Mouse (Mus musculus) CH12.LX (cell line): Measurements from ENCODE around the gene Nudt19. TPM values are rescaled to one million over a fixed set of nuclear protein-coding genes. Genes with fewer than 3 reads are reported as not detected.

ENCODE experiments used
- DNase-seq: peaks from one replicate; pipeline ENCODE4 v3.0.0-alpha.2; 2013; ENCODE audit errors: extremely low read depth
- H3K27ac ChIP-seq: 2 replicates; pipeline ENCODE4 v1.5.1; 2012; ENCODE audit warnings: low read depth, mild to moderate bottlenecking, control low read depth, moderate library complexity; ENCODE audit not compliant: insufficient read depth
- H3K27me3 ChIP-seq: replicated peaks from 2 replicates; pipeline ENCODE3; 2012; ENCODE audit warnings: inconsistent platforms
- H3K36me3 ChIP-seq, 2 experiments: replicated peaks in 1 of 2; 2 replicates each; pipeline versions ENCODE3 to v1.6.1; 2012; ENCODE audit warnings: inconsistent platforms in 1 of 2, low read length in 1 of 2, mild to moderate bottlenecking in 1 of 2, mixed read lengths in 1 of 2, moderate library complexity in 1 of 2; ENCODE audit not compliant: control insufficient read depth in 1 of 2, insufficient read depth in 1 of 2
- H3K4me1 ChIP-seq, 2 experiments: 2 replicates each; pipeline ENCODE4 v1.6.1; 2012; ENCODE audit warnings: inconsistent platforms in 1 of 2, moderate library complexity in 1 of 2; ENCODE audit not compliant: insufficient read depth in 2 of 2, control insufficient read depth in 1 of 2
- H3K4me2 ChIP-seq: 2 replicates; pipeline ENCODE4 v1.6.1; 2012; ENCODE audit warnings: low read depth, mild to moderate bottlenecking, control low read depth; ENCODE audit not compliant: poor library complexity, insufficient read depth, severe bottlenecking
- H3K4me3 ChIP-seq, 3 experiments: fragments of 150-350 bp in 1 of 3; sonication (generic) in 1 of 3; replicated peaks in 1 of 3; 2 replicates each; pipeline versions ENCODE3 to v1.5.1; 2011 to 2012; ENCODE audit warnings: low read depth in 2 of 3, low read length in 2 of 3, mild to moderate bottlenecking in 2 of 3, moderate library complexity in 2 of 3, control low read depth in 1 of 3, improper control_type of control experiment in 1 of 3, inconsistent platforms in 1 of 3, mixed read lengths in 1 of 3; ENCODE audit not compliant: poor library complexity in 1 of 3
- H3K79me2 ChIP-seq: replicated peaks from 2 replicates; pipeline ENCODE4 v1.6.1; 2012; ENCODE audit warnings: mild to moderate bottlenecking, moderate library complexity; ENCODE audit not compliant: control insufficient read depth, poor library complexity, insufficient read depth, severe bottlenecking; ENCODE audit errors: extremely low read depth
- H3K9ac ChIP-seq: 2 replicates; pipeline ENCODE4 v1.6.1; 2012; ENCODE audit warnings: low read depth, mild to moderate bottlenecking, control low read depth, moderate library complexity; ENCODE audit not compliant: insufficient read depth
- H3K9me3 ChIP-seq: replicated peaks from 2 replicates; pipeline ENCODE3; 2012; ENCODE audit warnings: low read length, inconsistent platforms, mixed read lengths
- BHLHE40 ChIP-seq: IDR thresholded peaks from 2 replicates; pipeline ENCODE4 v1.6.1; 2011; ENCODE audit warnings: mild to moderate bottlenecking, low read depth, low read length, improper control_type of control experiment
- CTCF ChIP-seq, 2 experiments: IDR thresholded peaks in 1 of 2; conservative IDR thresholded peaks in 1 of 2; 2 replicates each; pipeline ENCODE4 v1.5.1; 2011 to 2012; ENCODE audit warnings: low read depth in 2 of 2, low read length in 2 of 2, improper control_type of control experiment in 1 of 2, inconsistent platforms in 1 of 2, mild to moderate bottlenecking in 1 of 2, moderate library complexity in 1 of 2
- ETS1 ChIP-seq: conservative IDR thresholded peaks from 2 replicates; pipeline ENCODE4 v1.6.1; 2012; ENCODE audit warnings: low read depth, mild to moderate bottlenecking, inconsistent platforms, low read length, improper control_type of control experiment, moderate library complexity
- HCFC1 ChIP-seq: IDR thresholded peaks from 2 replicates; pipeline ENCODE4 v1.6.1; 2012; ENCODE audit warnings: low read depth, mild to moderate bottlenecking, inconsistent platforms, low read length, improper control_type of control experiment
- IRF4 ChIP-seq: IDR thresholded peaks from 2 replicates; pipeline ENCODE4 v1.6.1; 2014; ENCODE audit warnings: low read depth, mild to moderate bottlenecking, inconsistent platforms, low read length, improper control_type of control experiment
- JUN ChIP-seq: IDR thresholded peaks from 2 replicates; pipeline ENCODE4 v1.6.1; 2011; ENCODE audit warnings: low read depth, mild to moderate bottlenecking, low read length, improper control_type of control experiment, moderate library complexity; ENCODE audit not compliant: insufficient read depth
- JUND ChIP-seq: conservative IDR thresholded peaks from 2 replicates; pipeline ENCODE4 v1.6.1; 2011; ENCODE audit warnings: low read depth, low read length, improper control_type of control experiment
- MAX ChIP-seq: IDR thresholded peaks from 2 replicates; pipeline ENCODE4 v1.6.1; 2011; ENCODE audit warnings: low read length, improper control_type of control experiment
- MAZ ChIP-seq: IDR thresholded peaks from 2 replicates; pipeline ENCODE4 v1.6.1; 2012; ENCODE audit warnings: low read depth, mild to moderate bottlenecking, inconsistent platforms, low read length, improper control_type of control experiment, moderate library complexity
- MEF2A ChIP-seq: IDR thresholded peaks from 2 replicates; pipeline ENCODE4 v1.6.1; 2014; ENCODE audit warnings: low read depth, mild to moderate bottlenecking, inconsistent platforms, low read length, improper control_type of control experiment, borderline replicate concordance
- MXI1 ChIP-seq: IDR thresholded peaks from 2 replicates; pipeline ENCODE4 v1.6.1; 2011; ENCODE audit warnings: mild to moderate bottlenecking, low read depth, low read length, improper control_type of control experiment
- NELFE ChIP-seq: IDR thresholded peaks from 2 replicates; pipeline ENCODE4 v1.6.1; 2011; ENCODE audit warnings: low read depth, low read length, improper control_type of control experiment
- NRF1 ChIP-seq: IDR thresholded peaks from 2 replicates; pipeline ENCODE4 v1.6.1; 2014; ENCODE audit warnings: low read depth, mild to moderate bottlenecking, inconsistent platforms, low read length, improper control_type of control experiment, moderate library complexity
- POLR2A ChIP-seq: IDR thresholded peaks from 2 replicates; pipeline ENCODE4 v1.6.1; 2011; ENCODE audit warnings: low read depth, mild to moderate bottlenecking, improper control_type of control experiment, low read length
- SIN3A ChIP-seq: IDR thresholded peaks from 2 replicates; pipeline ENCODE4 v1.6.1; 2012; ENCODE audit warnings: low read length, improper control_type of control experiment, inconsistent platforms
- SMC3 ChIP-seq: IDR thresholded peaks from 2 replicates; pipeline ENCODE4 v1.6.1; 2011; ENCODE audit warnings: low read depth, low read length, improper control_type of control experiment
- TCF12 ChIP-seq: IDR thresholded peaks from 2 replicates; pipeline ENCODE4 v1.6.1; 2014; ENCODE audit warnings: low read depth, mild to moderate bottlenecking, inconsistent platforms, low read length, improper control_type of control experiment
- USF1 ChIP-seq: IDR thresholded peaks from 2 replicates; pipeline ENCODE4 v1.6.1; 2014; ENCODE audit warnings: low read depth, mild to moderate bottlenecking, inconsistent platforms, low read length, improper control_type of control experiment
- USF2 ChIP-seq: conservative IDR thresholded peaks from 2 replicates; pipeline ENCODE4 v1.6.1; 2011; ENCODE audit warnings: low read depth, low read length, improper control_type of control experiment
- ZC3H11A ChIP-seq: IDR thresholded peaks from 2 replicates; pipeline ENCODE4 v1.6.1; 2012; ENCODE audit warnings: low read depth, mild to moderate bottlenecking, inconsistent platforms, low read length, improper control_type of control experiment
- ZKSCAN1 ChIP-seq: IDR thresholded peaks from 2 replicates; pipeline ENCODE4 v1.6.1; 2012; ENCODE audit warnings: low read depth, inconsistent platforms, low read length, improper control_type of control experiment, borderline replicate concordance
- ZMIZ1 ChIP-seq: IDR thresholded peaks from 2 replicates; pipeline ENCODE4 v1.6.1; 2012; ENCODE audit warnings: low read depth, mild to moderate bottlenecking, inconsistent platforms, low read length, improper control_type of control experiment
- dilution Hi-C: fragments of 300-500 bp; cut with MboI; formaldehyde crosslinking; loops from 2 replicates; pipeline ENCODE4 v1.14.3; 2020; ENCODE audit warnings: low sequenced_read_pairs; ENCODE audit not compliant: extremely low pct_unique_long_range_greater_than_20kb, extremely low pct_ligation_motif_present
- in situ Hi-C: fragments of 300-500 bp; cut with MboI; formaldehyde crosslinking; loops from 3 replicates; pipeline ENCODE4 v1.14.3; 2019; ENCODE audit warnings: low sequenced_read_pairs, low pct_ligation_motif_present, low pct_unique_long_range_greater_than_20kb, mixed read lengths
- polyA plus RNA-seq: library from polyadenylated mRNA; unstranded; fragments of >175 nt; gene quantifications from 2 replicates; pipeline ENCODE4 v1.2.1, GENCODE M21; 2012; ENCODE audit warnings: low read depth; ENCODE audit not compliant: insufficient read length
- total RNA-seq, 2 experiments: library from RNA; depleted of rRNA; stranded (reverse); fragments of 300-350 nt in 1 of 2; fragments of >200 nt in 1 of 2; gene quantifications; 2 replicates each; pipeline ENCODE4 v1.2.3; 2012 to 2014

Gene Nudt19
- total and polyA plus RNA-seq, 3 experiments, result 29.8 to 130 (median 58.0) TPM

GRCm38 (mm10) chr7:35599492-35599891 lies 43.4 kb upstream of the Nudt19 start:
- Histone ChIP-seq H3K27me3 (no peaks in the 10 kb centered on the region), H3K4me1 (peaks cover 14 to 31% of the 10 kb centered on the region in 2 experiments; a peak in 3 of 4 replicates), H3K27ac (no peak overlapping the region), H3K79me2 (no peaks in the 10 kb centered on the region), H3K9me3 (no peaks in the 10 kb centered on the region), H3K4me3 (no peak overlapping the region), H3K9ac (no peak overlapping the region), H3K4me2 (no peak overlapping the region), H3K36me3 (peaks cover 26 to 87% of the 10 kb centered on the region in 2 experiments)
- TF ChIP-seq BHLHE40 (no peak), CTCF (conservative IDR thresholded peaks at IDR 0.05 in 1 of 2, IDR thresholded peaks at IDR 0.05 in 1 of 2; ENCODE audit: low read depth in 2 of 2, low read length in 2 of 2) (peak in 1 of 2 experiments; percentile 24; a peak in 1 of 4 replicates), USF2 (no peak), SMC3 (no peak), MEF2A (no peak), MAX (no peak), JUN (no peak)
- no peak for DNase-seq
- in situ Hi-C loops, result no loop called here
- dilution Hi-C loops, result no loop called here

- in situ Hi-C loops, result no loop called here
Measured at GRCm38 (mm10) chr7:35594311-35594710, 38.2 kb upstream of the Nudt19 start.

GRCm38 (mm10) chr7:35590731-35591191 lies 34.7 kb upstream of the Nudt19 start:
- no peak for TF ChIP-seq MAZ
- no peak for TF ChIP-seq ZMIZ1
- TF ChIP-seq CTCF (conservative IDR thresholded peaks at IDR 0.05 in 1 of 2, IDR thresholded peaks at IDR 0.05 in 1 of 2; ENCODE audit: low read depth in 2 of 2, low read length in 2 of 2), result no peak
- Histone ChIP-seq H3K79me2 (peaks cover 4% of the 10 kb centered on the region; the same call in 1 of the 2 replicates), H3K36me3 (peaks cover 31 to 54% of the 10 kb centered on the region in 2 experiments)

More at GRCm38 (mm10) chr7:35594311-35594710, 38.2 kb upstream of the Nudt19 start:
- H3K27me3 ChIP-seq, result no peaks in the 10 kb centered on the region
- H3K4me1 ChIP-seq, result peaks cover 0 to 21% of the 10 kb centered on the region in 2 experiments; a peak in 2 of 4 replicates
- H3K4me3 ChIP-seq, result no peak overlapping the region
- dilution Hi-C loops, result no loop called here
- TF ChIP-seq ZC3H11A, result no peak
- no peak for TF ChIP-seq CTCF (conservative IDR thresholded peaks at IDR 0.05 in 1 of 2, IDR thresholded peaks at IDR 0.05 in 1 of 2; ENCODE audit: low read depth in 2 of 2, low read length in 2 of 2)
- TF ChIP-seq MEF2A, result no peak
- no peak for TF ChIP-seq NELFE
- no peak for TF ChIP-seq IRF4
- TF ChIP-seq POLR2A, result no peak
- no peak for TF ChIP-seq MXI1
- no peak for TF ChIP-seq MAX
- TF ChIP-seq HCFC1, result no peak
- TF ChIP-seq ZKSCAN1, result no peak
- TF ChIP-seq JUND, result no peak
- TF ChIP-seq NRF1, result no peak
- TF ChIP-seq ETS1, result no peak
- no peak for TF ChIP-seq USF1
- TF ChIP-seq TCF12, result no peak
- TF ChIP-seq JUN, result no peak
- TF ChIP-seq SIN3A, result no peak
- no peak for TF ChIP-seq BHLHE40
- DNase-seq, result no peak
- no peak overlapping the region for H3K27ac ChIP-seq
- H3K4me2 ChIP-seq, result no peak overlapping the region
- peaks cover 35 to 77% of the 10 kb centered on the region in 2 experiments for H3K36me3 ChIP-seq
- no peak overlapping the region for H3K9ac ChIP-seq
- no peaks in the 10 kb centered on the region for H3K9me3 ChIP-seq
- H3K79me2 ChIP-seq, result no peaks in the 10 kb centered on the region; the same call in 1 of the 2 replicates

More at GRCm38 (mm10) chr7:35590731-35591191, 34.7 kb upstream of the Nudt19 start:
- Histone ChIP-seq H3K4me3 (no peak overlapping the region), H3K9me3 (no peaks in the 10 kb centered on the region), H3K4me1 (peaks cover 2 to 43% of the 10 kb centered on the region in 2 experiments; a peak in 3 of 4 replicates), H3K4me2 (no peak overlapping the region), H3K27me3 (no peaks in the 10 kb centered on the region), H3K27ac (no peak overlapping the region), H3K9ac (no peak overlapping the region)
- DNase-seq, result no peak
- dilution Hi-C loops (no loop called here), in situ Hi-C loops (no loop called here)
